Mouse (Mus musculus): Measurements from ENCODE around the gene Cdh22.

The Cdh22 gene

DNA sequence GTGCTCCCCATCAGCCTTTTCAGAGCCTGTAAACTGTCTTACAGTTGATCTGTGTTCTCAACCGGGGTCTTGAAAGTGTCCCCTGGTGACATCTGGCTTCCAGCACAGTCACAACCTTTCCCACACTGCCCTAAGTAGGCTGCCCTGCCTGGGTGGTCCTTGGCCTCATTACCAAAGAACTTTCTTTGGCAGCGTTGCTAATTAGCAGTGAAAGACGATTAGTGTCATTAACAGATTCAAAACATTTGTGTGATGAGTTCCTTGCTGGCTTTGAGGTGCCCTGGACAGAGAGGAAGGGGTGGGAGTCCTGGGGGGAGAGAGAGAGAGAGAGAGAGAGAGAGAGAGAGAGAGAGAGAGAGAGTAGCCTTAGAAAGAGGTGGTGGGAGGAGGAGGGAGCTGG is 14.3 kb upstream of the Cdh22 start:
- DNase-seq, result no peak

DNA sequence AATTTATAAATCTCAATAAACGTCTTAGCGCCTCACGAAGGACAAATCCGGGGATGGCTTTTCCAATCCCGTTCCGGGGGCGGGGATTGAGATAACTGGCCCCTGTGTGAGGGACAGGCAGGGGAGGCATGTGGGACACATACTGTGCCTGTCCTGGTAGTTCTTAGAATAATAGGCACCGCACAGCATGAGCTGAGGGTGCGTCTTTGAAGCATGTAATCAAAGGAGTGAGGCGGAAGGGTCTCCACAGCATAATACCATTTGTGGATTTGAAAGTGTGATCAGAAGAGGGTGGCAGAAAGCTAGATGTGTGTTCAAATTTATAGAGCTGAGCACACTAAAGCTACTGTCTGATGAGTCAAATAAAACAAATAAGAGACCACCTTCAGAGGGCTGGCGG is 11.7 kb upstream of the Cdh22 start:
- no peak for DNase-seq

DNA sequence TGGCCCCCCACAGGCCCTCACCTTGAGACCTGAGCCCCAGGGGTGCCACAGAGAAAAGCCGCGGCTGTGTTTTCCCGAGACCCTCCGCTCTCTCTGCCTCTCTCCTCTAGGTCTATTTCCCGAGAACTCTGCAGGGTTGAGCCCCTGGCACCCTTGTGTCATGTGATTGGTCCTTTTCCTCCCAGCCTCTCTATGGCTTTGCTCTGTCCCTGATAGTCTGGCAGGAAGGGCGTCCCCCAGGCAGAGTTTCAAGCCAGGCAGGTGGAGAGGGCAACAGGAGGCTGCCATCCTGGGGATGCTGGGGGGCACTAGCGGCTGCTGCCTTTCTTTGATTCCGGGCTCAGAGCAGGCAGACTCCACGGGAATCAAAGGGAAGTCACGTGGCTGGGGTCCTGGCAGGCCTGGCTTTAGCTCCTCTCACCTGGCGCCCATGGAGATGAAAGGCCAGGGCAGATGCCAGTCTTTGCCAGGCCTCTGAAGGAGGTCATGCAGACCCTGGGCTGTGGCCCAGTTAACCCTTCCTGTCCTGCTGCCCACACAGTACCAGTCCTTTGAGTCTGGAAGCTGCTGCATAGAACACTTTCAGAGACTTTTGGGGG is 8.6 kb upstream of the Cdh22 start:
- peak; percentile 86 for DNase-seq

DNA sequence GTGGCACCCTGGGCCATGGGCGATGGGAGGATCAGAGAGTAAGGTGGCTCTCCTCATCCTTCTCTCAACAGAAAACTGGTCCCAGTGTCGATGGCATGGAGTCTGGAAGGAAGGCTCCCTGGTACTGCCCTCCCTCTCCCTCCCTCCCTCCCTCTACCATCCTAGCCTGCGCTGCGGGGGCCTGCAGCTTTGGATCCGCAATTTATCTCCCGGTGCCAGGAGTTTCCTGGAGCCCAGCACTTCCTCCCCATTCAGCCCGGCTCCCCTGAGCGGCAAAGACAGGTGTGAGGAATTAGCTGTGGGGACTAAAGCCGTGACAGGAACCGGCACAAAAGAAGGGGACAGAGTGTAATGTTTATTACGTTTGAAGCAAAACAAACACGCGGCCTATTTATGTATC is 7.9 kb upstream of the Cdh22 start:
- DNase-seq, result peak; percentile 71 to 77

DNA sequence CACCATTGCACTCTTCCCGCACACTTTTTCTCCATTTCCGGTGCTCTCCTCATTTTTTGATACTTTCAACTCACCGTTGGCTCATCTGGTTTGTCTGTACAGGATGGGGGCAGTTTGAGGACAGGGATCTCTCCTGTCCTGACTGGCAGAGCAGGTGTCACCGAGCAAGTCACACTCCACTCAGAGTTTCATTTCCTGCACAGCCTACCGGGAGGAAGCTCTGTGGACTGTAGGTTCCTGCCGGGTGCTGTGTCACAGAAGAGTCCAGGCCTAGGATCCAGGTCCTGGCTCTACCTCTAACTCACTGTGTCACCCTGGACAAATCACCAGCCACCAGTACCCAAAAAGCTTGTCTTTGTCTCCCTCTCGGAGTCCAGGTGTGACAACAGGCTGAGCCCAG is 7.1 kb upstream of the Cdh22 start:
- peak in 1 of 2 experiments; percentile 51 for DNase-seq

DNA sequence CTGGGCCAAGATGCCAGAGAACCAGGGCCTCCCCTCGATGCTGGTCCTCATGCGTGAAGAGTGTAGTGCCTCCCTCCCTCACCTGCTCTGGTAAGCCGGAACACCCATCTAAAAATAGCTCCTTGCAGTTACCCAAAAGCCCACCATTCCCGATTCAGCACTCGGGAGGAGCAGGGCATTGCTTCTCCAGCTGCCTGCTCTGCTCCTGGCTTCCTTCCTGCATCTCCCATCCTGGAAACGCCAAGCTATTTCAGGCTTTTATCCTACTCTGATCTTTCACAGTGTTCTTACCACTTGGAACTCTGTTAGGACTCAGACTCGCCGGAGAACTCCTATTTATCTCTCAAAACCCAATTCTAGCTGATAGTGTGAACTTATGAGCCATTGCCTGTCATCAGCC is 5.7 kb upstream of the Cdh22 start:
- DNase-seq, result no peak

DNA sequence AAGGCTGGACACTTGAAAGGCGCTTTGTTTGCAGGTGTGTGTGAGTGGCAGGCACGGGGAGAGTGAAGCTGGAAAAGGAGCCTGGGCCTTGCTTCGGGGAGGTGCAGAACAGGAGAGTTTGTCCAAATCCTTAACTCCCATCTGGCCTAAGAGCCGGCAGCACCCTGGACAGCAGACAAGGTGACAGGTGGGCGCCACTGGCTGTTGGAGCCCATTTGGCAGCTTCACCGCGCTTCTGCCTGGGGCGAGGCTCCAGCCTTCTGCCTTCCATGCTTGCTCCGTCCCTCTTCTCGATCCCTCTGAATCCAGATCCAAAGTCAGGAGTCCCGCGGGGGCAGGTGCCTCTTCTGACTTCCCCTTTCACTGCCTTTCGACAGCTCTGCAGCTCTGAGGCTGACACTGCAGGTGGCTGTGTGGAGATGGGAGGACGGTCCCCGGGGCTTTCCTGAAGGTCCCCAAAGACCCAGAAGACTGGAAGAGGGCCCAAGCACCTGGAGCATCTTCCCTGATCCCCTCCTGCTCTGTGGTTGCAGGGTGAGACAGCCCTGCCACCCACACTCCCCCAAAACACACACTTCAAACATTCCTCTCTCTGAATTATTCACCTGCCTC is 5.0 kb upstream of the Cdh22 start:
- peak; percentile 47 to 61 for DNase-seq

DNA sequence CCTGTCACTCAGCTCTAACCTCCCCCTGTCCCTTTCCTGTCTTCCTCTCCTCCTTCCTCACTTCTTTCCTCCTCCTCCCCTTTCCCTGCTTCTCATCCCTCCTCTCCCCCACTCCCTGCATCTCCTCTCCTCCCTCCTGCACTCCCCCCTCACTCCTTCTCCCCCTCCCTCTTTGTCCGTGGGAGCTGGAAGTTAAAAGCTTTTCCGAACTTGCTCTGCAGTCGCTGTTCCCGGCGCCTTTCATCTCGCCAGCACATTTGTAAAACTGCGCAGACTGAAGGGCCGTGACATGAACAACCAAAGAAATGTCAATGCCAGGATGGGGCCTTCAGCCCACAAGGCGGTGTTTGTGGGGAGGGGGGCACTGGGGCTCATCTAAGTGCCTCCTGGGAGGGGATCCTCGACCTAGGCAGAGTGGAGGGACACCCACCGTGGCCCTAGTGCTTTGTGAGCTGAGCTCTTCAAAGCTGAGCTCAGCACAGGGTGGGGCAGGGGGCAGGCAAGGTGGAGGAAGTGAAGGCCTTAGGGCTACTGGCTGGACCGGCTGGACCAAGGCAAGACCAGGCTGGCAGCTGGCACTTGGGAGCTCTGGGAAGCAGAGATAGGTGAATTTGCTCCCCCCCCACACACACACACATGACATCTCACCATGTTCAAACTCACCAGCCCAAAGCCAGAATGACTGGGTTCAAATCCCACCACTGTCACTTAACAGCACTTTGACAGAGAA is 3.9 kb upstream of the Cdh22 start:
- DNase-seq, result no peak

DNA sequence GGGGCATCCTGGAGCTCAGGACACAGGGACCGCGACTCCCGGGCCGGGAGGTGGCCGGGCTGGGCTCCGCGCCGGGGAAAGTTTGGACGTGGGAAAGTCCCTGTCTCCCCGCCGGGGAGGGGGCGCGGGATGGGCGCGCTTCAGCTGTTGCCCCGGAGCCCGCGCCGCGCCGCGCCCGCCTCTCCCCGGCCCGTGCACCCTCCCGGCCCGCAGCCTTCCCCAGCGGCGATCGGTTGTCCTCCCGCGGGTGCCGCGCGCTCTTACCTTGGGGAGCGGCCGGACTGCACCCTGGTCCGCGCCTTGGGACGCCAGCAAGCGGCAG is 401 bp downstream of the Cdh22 start:
- no peak for DNase-seq

DNA sequence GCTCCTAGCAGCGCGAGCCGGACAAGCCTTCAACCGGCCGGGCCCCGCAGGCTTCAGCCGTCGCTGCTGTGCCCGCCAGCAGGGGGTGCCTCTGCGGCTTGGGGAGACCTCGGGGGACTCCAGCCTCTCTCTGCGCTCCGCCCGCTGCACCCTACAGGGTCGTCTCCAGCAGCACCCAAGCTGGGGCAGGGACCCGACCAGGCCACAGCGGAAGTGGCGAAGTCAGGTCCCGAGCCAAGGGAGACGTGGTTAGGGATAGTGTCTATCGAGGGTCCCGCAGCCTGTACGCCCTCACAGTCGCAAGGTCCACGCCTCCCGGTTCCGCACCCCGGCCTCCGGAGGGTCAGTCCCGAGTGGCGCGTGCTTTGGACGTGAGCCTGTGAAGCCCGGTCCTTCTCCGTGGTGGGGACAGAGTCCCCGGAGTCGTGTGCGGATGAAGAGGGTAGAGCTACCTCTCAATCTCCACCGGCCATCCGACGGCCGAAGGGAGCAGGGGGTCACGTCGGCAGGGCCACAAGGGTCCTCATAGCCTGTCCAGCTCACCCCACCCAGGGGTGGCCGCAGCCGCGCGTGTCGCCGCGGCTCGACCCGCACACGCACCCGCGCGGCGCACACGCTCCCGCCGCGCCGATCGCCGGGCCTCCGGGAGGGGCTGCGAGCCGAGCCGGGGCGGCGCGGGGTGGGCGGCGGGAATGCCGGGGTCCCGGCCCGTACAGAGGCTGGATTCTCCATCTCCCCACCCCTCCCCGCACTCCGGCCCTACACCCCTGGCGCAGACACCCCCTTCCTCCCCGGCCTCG is 962 bp downstream of the Cdh22 start:
- DNase-seq, result peak; percentile 75 to 86

DNA sequence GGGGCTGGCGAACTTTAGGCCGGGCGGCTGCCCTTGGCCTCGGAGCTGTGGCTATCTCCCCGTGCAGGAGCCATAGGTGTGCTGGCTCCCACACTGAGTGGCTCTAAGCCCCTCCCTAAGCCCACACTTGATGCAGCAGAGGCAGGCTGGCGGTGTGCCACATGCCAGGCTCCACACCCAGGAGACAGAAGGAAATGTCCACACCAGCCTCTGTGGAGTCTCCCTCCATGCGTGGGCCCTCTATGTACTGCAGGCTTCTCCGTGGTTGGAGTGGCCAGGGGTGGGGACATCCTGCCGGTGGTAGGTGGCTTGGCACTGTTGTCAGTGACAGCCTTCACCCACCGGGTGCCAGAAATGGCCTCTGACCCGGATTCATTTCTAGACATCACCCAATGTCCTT is 5.6 kb downstream of the Cdh22 start:
- DNase-seq, result peak; percentile 51 to 65

DNA sequence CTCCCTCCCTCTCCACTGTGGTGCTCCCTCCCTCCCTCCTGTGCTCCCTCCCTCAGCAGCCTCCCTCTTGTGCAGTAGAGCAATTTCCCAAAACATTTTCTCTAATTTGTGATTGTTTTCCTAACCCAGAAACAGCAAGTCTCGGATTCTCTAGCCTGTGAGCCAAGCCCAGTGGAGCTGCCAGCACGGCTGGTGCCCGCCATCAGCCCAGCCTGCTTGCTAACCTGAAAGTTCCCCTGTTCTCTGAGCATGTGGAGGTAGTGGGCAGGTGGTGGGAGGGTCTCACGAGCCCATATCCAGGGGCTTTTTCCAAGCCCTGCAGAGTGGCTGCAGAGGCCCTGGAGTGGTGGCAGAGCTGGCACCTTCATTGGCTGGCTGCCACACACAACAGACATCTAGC is 10.8 kb downstream of the Cdh22 start:
- peak; percentile 72 to 73 for DNase-seq

DNA sequence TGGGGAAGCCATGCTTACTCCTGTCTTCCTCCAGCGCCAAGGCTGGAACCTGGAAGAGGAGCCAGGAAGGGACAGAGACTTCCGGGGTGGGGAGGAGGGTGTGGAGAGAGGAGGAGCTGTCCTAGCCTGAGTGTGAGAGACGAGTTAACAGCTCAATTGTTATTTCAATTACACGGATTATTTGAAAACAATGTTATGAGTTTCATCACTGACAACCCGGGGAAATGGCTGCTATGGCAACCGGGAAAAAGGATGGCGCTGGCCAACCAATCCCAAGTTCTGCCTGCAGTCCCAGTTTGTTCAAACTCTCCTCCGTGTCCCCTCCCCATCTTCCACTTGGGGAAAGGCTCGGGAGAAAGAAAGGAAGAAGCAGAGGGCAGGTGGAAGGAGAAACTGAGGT is 12.7 kb downstream of the Cdh22 start:
- no peak for DNase-seq

DNA sequence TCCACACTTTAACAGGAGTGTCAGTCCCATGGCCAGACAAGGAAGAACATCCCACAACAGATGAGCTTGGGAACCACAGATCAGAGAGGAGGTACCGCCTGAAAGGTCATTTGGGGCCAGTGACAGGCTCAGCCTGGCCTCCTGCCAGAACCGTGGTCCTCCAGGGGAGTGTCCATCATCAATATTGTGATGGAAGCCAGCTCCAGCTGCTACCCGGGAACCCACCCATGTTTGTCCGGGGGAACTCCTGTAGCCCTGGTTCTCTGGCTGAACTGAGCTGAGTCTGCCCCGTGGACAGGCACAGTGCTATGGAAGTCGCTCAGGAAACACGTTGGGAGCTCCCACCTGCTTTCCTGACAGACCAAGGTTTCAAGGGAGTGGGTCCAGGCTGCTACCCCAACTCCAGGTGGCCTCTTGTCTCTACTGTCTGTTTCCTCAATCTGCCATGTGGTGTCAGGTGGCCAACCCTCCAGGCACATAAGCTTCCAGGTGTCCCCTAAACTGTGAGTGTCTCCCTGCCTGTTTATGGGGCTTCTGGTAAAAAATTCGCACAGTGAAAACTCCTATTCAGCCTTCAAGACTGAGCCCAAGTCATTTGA is 14.2 kb downstream of the Cdh22 start:
- peak; percentile 47 to 56 for DNase-seq

DNA sequence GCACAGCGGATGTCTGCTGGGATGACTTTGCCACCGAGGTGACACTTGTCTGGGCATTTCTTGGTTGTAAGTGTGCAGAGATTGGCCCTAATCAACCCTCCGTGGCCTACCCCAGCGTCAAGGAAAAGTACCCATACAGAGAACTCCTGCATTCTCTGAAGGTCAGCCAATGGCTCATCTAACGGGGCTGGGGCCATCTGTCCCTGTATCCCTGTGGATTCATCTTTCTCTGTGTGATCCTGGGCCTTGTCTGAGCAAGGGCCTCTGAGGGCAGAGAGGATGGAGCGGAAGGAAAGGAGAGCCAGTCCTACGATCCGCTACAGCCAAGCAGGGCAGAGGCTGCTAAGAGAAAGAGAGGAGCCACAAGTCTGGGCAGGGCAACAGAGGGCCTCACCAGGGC is 15.7 kb downstream of the Cdh22 start:
- peak in 1 of 2 experiments; percentile 49 for DNase-seq

DNA sequence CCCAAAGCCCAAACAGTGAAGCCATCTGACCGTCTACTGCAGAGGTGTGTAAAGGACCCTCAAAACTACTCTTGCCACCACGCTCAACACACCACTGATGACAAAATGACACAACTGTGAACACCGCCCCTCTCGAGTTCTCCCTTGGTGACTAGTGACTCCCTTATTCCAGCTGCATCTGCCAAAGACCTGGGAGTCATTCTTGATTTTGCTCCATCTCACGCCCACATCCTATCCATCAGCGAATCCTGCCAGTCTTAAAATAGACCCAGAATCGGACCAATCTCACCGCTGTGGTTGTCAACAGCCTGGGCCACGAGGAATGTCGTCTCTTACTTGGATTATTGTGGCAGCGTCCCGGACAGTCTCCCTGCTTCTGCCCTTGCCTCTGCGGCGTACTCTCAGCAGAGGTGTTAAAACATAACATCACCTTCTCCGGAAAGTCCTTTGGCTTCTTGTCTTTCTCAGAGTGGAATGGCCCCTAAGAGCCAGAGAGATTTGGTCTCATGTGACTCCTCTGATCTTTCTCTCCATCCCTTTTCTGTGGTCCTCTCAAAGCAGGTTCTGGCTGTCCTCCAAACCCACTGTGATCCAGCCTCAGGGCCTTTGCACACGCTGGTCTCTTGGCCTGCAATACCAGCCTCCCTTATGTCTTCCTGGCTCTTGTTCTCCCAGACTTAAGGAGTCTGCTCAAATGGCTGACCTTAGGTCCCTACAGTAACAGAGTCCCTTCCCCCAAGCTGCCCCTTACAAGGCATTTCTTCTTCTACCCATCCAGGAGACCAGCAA is 17.1 kb downstream of the Cdh22 start:
- peak; percentile 36 to 60 for DNase-seq

DNA sequence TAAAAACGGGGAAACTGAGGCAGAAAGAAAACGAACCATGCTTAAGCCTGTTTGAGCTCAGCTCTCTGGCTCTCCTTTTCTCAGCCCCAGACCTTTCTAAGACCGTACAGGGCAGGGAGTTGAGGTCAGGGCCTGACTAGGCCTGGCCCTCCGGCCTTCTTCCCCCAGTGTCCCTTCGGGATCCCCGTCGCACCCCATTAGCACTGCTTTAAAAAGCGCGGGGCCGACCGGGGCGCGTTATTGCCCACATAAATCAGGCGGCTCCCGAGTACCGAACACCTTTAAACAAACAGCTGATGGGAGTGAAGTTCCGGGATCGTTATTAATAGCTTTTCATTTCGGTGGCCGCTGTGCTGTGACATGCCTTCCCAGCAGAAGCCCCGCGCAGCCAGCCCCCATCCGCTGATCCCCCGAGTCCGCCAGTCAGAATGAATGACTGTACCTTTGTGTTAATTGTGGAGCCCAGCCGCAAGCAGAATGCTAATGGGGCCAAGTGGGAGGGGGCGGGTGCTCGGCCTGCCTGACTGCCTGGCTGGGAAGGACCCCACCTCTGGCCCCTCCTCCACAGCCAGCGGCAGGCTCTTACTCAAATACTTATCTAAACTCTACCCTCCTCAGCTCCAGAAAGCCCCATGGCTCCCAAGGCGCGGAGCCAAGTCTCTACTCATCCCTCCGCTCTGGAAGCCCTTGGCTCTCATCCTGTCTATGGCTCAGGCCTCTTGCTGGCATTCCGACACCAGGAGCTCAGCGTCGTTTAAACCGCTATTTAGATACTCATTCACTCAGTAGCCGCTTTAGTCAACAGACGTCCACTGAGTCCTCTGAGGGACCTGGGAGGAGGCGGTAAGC is 19.3 kb downstream of the Cdh22 start:
- DNase-seq, result peak; percentile 78 to 87

DNA sequence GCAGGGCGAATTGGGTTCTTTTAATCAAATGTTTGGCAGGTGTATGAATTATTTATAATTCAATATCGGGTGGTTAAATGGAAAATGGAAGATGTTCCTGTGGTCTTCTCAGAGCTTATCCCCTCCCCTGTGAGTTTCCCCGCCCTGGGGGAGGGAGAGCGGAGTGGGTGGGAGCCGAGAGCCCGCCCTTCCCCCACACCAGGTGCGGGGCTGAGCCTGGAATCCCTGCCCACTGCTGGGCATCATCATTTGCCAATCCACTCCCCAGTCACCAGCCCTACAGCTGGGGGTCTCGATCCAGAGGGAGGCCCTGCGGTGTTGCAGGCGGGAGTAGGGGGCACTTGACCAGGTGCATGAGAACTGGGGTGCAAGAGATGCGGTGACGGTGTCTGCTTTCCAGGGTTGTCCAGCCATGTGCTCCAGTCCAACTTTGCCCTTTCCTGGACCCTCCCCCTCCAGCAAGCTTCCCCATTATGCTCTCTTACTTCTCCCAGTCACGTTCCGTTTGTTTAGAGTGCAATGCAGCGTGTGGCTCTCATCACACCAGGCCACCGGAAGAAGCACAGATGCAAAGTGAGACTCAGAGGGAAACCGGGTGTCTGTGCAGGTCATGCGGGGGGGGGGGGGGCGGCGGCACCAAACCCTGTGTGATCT is 23.1 kb downstream of the Cdh22 start:
- no peak for DNase-seq

DNA sequence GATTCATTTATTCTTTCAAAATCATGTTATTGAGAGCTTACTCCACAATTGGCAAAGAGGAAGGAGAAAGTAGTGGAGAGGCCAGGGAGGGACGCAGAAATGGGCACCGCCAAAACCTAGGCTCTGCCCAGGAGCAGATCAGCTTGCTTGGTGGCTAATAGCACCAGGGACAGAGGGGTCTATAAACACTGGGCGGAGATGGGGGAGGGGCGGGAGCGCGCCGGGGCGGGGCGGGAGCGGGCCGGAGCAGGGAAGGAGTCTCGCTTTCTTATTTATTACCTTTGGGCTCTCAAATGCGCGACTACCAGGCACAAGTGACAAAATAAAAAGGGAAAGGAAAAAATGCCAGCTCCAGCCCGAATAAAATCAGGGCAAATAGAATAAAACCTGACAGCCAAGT is 23.7 kb downstream of the Cdh22 start:
- DNase-seq, result no peak

DNA sequence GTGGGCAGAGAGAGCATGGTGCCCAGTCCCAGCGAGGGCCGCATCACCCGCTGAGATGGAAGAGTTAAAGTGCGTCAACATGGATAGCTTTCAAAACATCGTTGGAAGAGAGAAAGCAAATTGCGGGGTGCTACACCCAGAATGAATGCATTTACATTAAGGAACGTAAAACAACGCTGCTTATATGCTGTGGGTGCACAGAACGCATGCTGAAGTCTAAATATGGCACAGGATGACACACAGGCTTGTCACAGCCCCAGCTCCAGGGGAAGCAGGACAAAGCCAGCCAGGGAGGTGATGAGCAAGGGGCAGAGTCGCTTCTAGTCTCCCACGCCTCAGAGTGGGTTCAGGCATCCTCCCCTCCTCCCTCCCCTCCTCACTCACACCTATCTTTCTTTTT is 27.0 kb downstream of the Cdh22 start:
- DNase-seq, result peak in 1 of 2 experiments; percentile 62

DNA sequence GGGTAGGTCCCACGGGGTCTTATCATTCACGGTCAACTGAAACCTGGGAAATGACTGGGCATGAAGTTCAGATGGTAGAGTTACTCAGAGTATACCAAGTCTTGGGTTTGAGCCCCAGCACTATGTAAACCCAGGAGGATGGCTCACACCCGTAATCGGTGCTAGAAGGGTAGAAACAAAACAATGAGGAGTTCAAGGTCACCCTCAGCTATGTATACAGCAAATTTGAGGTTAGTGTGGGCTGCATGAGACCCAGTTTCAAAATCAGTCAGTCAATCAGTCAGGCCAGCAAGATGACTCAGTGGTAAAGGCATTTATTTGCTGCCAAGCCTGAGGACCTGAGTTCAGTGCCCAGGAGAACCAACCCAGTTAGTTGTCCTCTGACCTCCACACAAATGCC is 27.6 kb downstream of the Cdh22 start:
- no peak for DNase-seq
